Mouse (Mus musculus) gastrocnemius, postnatal 25 days (tissue): Measurements from ENCODE around the gene Gm4567. TPM values are rescaled to one million over a fixed set of nuclear protein-coding genes. Genes with fewer than 3 reads are reported as not detected.
"Not testable (repeated sequence)": the region's sequence is repeated elsewhere in the genome, so short reads cannot be mapped to it uniquely, and the experiment has no call there.

ENCODE experiments used
- DNase-seq: peaks from one replicate; pipeline ENCODE4 v3.0.0; 2022
- long read RNA-seq, 2 experiments: library from polyadenylated mRNA; stranded (forward); transcript quantifications; one replicate each; pipeline ENCODE4 v2.0.0; 2021
- total RNA-seq, 2 experiments: library from RNA; stranded (reverse); gene quantifications; 1 replicate in 1 of 2; 2 replicates in 1 of 2; pipeline ENCODE4 v1.2.3; 2021

Gm4567 gene
- total RNA-seq = not detected
- long read RNA-seq, experiment 1 = 0 reads
- long read RNA-seq, experiment 2 = 0 reads

GRCm38 (mm10) chr7:22719610-22720009 lies at the start of gene Gm4567:
Gene Gm4567, minus strand, starts transcription at chr7:22719710.
- not testable (repeated sequence) for DNase-seq

- not testable (repeated sequence) for DNase-seq
Observed at GRCm38 (mm10) chr7:22761397-22761796, 41.9 kb upstream of the Gm4567 start, which contains the start of gene Vmn1r157. Gene Vmn1r157, plus strand, starts transcription at chr7:22761697.

- not testable (repeated sequence) for DNase-seq
Observed at GRCm38 (mm10) chr7:22692217-22692616, 27.3 kb downstream of the Gm4567 start, which contains the start of gene Gm8693. Gene Gm8693, minus strand, starts transcription at chr7:22692317.

Other genes with a start within 250 kb of the Gm4567 start
- not detected for gene Vmn1r151, start 220.0 kb downstream of the Gm4567 start, total RNA-seq
- not detected for gene Vmn1r152, start 196.7 kb downstream of the Gm4567 start, total RNA-seq
- gene Gm8677, start 184.8 kb downstream of the Gm4567 start, total RNA-seq = not detected
- gene Gm4201, start 154.4 kb downstream of the Gm4567 start, total RNA-seq = not detected
- gene Gm4565, start 131.6 kb downstream of the Gm4567 start, total RNA-seq = not detected
- not detected for gene Vmn1r155, start 61.7 kb downstream of the Gm4567 start, total RNA-seq
- gene Gm8693, start 27.4 kb downstream of the Gm4567 start, total RNA-seq = not detected
- not detected for gene Vmn1r157, start 42.0 kb upstream of the Gm4567 start, total RNA-seq
- not detected for gene Vmn1r158, start 71.1 kb upstream of the Gm4567 start, total RNA-seq
- not detected for gene Vmn1r159, start 123.9 kb upstream of the Gm4567 start, total RNA-seq
- gene Vmn1r160, start 151.5 kb upstream of the Gm4567 start, total RNA-seq = not detected